Mouse (Mus musculus): ENCODE results near the gene Tmem232.

GRCm38 (mm10) chr17:65484654-65485053 is 55.9 kb downstream of the Tmem232 start:
- TF ChIP-seq CTCF (IDR thresholded peaks at IDR 0.05) (no peak), EP300 (IDR thresholded peaks at IDR 0.05) (no peak)

Data from lung, postnatal 0 days (tissue).